Mouse (Mus musculus): ENCODE results near the gene 4932438H23Rik.

DNA sequence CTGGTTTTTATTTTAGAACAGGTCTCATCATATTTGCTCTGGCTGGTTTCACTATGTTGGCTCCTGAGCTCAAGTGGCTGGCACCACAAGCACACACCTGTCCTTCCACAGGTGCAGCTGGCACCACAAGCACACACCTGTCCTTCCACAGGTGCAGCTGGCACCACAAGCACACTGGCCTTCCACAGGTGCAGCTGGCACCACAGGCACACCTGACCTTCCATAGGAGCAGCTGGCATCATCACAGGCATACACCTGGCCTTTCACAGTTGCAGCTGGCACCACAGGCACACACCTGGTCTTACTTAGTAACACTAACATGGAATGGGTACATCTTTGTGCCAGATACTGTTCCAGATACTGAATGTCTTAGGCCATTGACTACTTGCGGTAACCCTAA, 27.8 kb downstream of the 4932438H23Rik start:
- TF ChIP-seq POLR2A (IDR thresholded peaks at IDR 0.05; ENCODE audit: low read depth, low read length): no peak
- TF ChIP-seq CTCF (IDR thresholded peaks at IDR 0.05; ENCODE audit: extremely low read depth, insufficient read depth, insufficient read length, insufficient replicate concordance): no peak
